In the genomic region with DNA sequence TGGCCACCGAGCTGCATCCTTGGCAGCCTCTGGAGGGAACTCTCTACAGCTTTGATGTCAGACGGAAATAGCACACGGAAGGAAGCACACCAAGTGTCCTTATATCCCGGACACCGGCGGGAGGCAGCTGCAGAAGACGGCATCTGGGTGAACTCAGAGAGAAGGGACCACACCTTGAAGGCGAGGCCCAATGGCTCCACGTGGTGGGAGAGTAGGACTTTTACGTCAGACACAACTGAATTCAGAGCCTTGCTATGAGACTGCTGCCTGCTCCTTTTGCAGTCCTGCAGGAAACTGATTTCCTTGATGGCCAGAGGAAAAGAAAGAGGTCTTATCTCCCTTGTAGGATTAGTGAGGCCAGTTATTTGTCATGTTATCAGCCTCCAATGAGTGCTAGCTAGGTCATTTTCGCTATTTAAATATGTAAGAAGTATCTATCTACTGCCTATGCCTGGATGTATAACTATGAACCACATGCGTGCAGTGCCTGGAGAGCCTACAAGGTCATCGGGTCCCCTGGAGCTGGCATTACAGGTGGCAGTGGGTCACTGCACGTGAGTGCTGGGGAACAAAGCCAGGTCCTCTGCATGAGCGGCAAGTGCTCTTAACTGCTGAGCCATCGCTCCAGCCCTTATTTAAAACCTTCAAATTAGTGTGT, we compare ENCODE assay signal across 12 mouse cellular contexts.
"Had no signal": no experiment of that assay in that cellular context is flagged by ENCODE, and none has a peak within 500 bp of the region (broad histone marks: within the 10 kb centered on the region; RNA-seq: fewer than 3 reads in every experiment).

No protein-coding gene starts in this region.

- H3K4me3 ChIP-seq: layer of hippocampus, adult 2 months; limb, embryonic 15.5 days; liver, embryonic 13.5 days; neural tube, embryonic 12.5 days had no signal

- ATAC-seq: inflammation-experienced regulatory T-cells, adult 6 months; liver, postnatal 0 days had no signal

- H3K27me3 ChIP-seq: limb, embryonic 15.5 days; liver, embryonic 13.5 days; neural tube, embryonic 12.5 days had no signal

- H3K27ac ChIP-seq: kidney, postnatal 0 days; layer of hippocampus, adult 2 months; limb, embryonic 15.5 days; liver, embryonic 13.5 days; neural tube, embryonic 12.5 days had no signal

- H3K9me3 ChIP-seq: limb, embryonic 15.5 days; liver, embryonic 13.5 days; neural tube, embryonic 12.5 days had no signal

- DNase-seq: kidney, adult 9 months; kidney, postnatal 4 days; liver, embryonic 13.5 days; liver, postnatal 0 days; lung, postnatal 36 days; midbrain, embryonic 14.5 days; thymus, postnatal 36 days had no signal

- H3K9ac ChIP-seq: limb, embryonic 15.5 days; liver, embryonic 13.5 days; liver, postnatal 0 days; neural tube, embryonic 12.5 days had no signal

- H3K4me2 ChIP-seq: limb, embryonic 15.5 days; liver, embryonic 13.5 days; neural tube, embryonic 12.5 days had no signal

- H3K4me1 ChIP-seq: liver, embryonic 13.5 days; neural tube, embryonic 12.5 days had no signal
